Mouse (Mus musculus): ENCODE data around the gene Cacnb2. TPM values are rescaled to one million over a fixed set of nuclear protein-coding genes. Genes with fewer than 3 reads are reported as not detected.
"Not testable (repeated sequence)": the region's sequence is repeated elsewhere in the genome, so short reads cannot be mapped to it uniquely, and the experiment has no call there.

Cacnb2 gene
- polyA plus RNA-seq, 1 experiment from 2014 or later = 12.2 TPM

DNA sequence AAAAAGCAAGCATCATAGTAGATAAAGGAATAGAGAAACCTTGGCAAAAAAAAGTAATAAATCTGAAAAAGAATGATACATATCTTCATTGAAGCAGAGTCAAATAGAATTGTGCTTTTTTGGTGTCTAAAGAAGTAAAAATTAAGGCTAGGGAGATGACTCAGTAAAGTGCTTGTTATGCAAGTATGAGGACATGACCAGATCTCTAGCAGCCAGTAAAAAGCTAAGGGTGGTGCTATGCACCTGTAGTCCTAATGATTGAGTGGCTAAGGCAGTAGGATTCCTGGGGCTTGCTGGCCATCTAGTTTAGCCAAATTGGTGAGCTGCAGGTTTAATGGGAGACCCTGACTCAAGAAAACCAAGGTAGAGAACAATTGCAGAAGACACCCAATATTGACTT, 122.5 kb downstream of the Cacnb2 start:
- no peak for ATAC-seq (replicated peaks; ENCODE audit: insufficient number of reproducible peaks, low FRiP score, low TSS enrichment)
- H3K4me3 ChIP-seq (ENCODE audit: low read depth, low read length) = no peak overlapping the region
- no peaks in the 10 kb centered on the region for H3K4me1 ChIP-seq (ENCODE audit: control insufficient read depth, insufficient read depth, low read length)
- H3K27me3 ChIP-seq (ENCODE audit: control insufficient read depth, insufficient read depth, low read length) = no peaks in the 10 kb centered on the region
- H3K9ac ChIP-seq (ENCODE audit: low read depth, low read length) = no peak overlapping the region
- no peak overlapping the region for H3K27ac ChIP-seq (ENCODE audit: low read depth, low read length)
- H3K9me3 ChIP-seq (replicated peaks; ENCODE audit: control insufficient read depth, low read length) = no peaks in the 10 kb centered on the region
- no peak overlapping the region for H3K4me2 ChIP-seq
- H3K36me3 ChIP-seq (ENCODE audit: control insufficient read depth, insufficient read depth, low read length) = no peaks in the 10 kb centered on the region

DNA sequence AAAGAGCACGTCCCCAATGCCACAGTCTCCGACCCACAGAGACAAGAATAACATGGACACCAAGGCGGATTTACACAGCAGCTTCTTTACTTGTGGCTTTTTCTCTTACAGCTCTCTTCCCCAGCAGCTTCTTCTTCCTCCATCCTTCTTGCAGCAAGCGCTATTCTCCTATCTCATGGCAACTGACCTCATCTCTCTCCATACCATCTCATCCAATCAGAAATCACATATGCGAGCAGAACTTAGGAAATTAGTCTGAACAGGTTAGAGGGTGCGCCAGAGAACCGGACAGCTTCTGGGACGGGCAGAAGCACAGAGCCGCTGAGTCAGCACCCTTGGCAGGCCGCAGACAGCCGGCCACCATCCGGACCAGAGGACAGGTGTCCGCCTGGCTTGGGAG, 123.7 kb downstream of the Cacnb2 start:
- not testable (repeated sequence) for ATAC-seq (replicated peaks; ENCODE audit: insufficient number of reproducible peaks, low FRiP score, low TSS enrichment)

DNA sequence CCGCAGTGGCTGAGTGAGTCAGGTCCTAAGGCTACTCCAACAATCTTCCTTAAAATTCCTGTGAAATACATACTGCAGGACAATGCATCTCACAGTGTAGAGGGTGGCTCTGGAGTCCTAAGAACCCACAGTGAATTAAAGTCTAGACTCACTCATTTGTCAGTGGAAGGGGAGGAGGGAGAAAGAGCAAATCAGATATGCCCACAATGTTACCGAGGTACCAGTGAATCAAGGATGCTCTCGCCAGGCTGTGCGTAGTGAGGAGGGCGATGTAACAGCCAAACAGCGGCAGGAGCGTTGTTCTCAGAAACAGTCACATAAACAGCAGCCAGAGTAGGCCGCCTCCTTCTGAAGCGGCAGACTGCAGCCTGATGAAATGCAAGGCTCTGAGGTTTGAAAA, 136.0 kb downstream of the Cacnb2 start:
- 49% methylated on average over 9 of the region's 9 CpGs for WGBS (ENCODE audit: insufficient replicate concordance)
- Histone ChIP-seq H3K4me2 (no peak overlapping the region), H3K27me3 (ENCODE audit: control insufficient read depth, insufficient read depth, low read length) (no peaks in the 10 kb centered on the region), H3K9me3 (replicated peaks; ENCODE audit: control insufficient read depth, low read length) (no peaks in the 10 kb centered on the region), H3K9ac (ENCODE audit: low read depth, low read length) (no peak overlapping the region), H3K36me3 (ENCODE audit: control insufficient read depth, insufficient read depth, low read length) (no peaks in the 10 kb centered on the region), H3K27ac (ENCODE audit: low read depth, low read length) (no peak overlapping the region), H3K4me1 (ENCODE audit: control insufficient read depth, insufficient read depth, low read length) (no peaks in the 10 kb centered on the region), H3K4me3 (ENCODE audit: low read depth, low read length) (no peak overlapping the region)
- no peak for ATAC-seq (replicated peaks; ENCODE audit: insufficient number of reproducible peaks, low FRiP score, low TSS enrichment)

More for the DNA sequence above, 123.7 kb downstream of the Cacnb2 start:
- not testable (repeated sequence) for H3K27ac ChIP-seq (ENCODE audit: low read depth, low read length); H3K27me3 ChIP-seq (ENCODE audit: control insufficient read depth, insufficient read depth, low read length); H3K9me3 ChIP-seq (replicated peaks; ENCODE audit: control insufficient read depth, low read length); H3K4me2 ChIP-seq; H3K36me3 ChIP-seq (ENCODE audit: control insufficient read depth, insufficient read depth, low read length); H3K4me1 ChIP-seq (ENCODE audit: control insufficient read depth, insufficient read depth, low read length); H3K4me3 ChIP-seq (ENCODE audit: low read depth, low read length); H3K9ac ChIP-seq (ENCODE audit: low read depth, low read length)
- 92% methylated on average over 13 of the region's 13 CpGs for WGBS (ENCODE audit: insufficient replicate concordance)

DNA sequence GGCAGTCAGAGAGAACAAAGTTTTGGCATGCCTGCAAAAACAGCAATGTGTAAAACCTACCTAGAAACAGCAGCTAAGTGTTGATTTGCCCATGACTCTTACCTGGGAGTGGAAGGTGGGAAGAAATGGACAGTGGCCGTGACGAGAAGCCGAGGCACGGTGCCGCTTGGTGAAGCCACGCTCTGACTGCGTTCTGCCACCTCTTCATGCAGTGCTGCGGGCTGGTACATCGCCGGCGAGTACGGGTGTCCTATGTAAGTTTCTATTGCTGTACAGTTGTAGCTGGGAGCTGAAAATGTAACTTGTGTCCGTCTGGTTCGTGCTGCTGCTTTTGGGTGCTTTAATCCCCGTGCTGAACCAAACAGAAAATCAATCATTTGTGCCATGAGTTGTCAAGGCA, 136.6 kb downstream of the Cacnb2 start:
- H3K9ac ChIP-seq (ENCODE audit: low read depth, low read length) = no peak overlapping the region
- WGBS (ENCODE audit: insufficient replicate concordance) = 80% methylated on average over 15 of the region's 15 CpGs
- no peaks in the 10 kb centered on the region for H3K9me3 ChIP-seq (replicated peaks; ENCODE audit: control insufficient read depth, low read length)
- no peaks in the 10 kb centered on the region for H3K4me1 ChIP-seq (ENCODE audit: control insufficient read depth, insufficient read depth, low read length)
- H3K27me3 ChIP-seq (ENCODE audit: control insufficient read depth, insufficient read depth, low read length) = no peaks in the 10 kb centered on the region
- no peak overlapping the region for H3K27ac ChIP-seq (ENCODE audit: low read depth, low read length)
- H3K36me3 ChIP-seq (ENCODE audit: control insufficient read depth, insufficient read depth, low read length) = no peaks in the 10 kb centered on the region
- ATAC-seq (replicated peaks; ENCODE audit: insufficient number of reproducible peaks, low FRiP score, low TSS enrichment) = no peak
- no peak overlapping the region for H3K4me3 ChIP-seq (ENCODE audit: low read depth, low read length)
- H3K4me2 ChIP-seq = no peak overlapping the region

DNA sequence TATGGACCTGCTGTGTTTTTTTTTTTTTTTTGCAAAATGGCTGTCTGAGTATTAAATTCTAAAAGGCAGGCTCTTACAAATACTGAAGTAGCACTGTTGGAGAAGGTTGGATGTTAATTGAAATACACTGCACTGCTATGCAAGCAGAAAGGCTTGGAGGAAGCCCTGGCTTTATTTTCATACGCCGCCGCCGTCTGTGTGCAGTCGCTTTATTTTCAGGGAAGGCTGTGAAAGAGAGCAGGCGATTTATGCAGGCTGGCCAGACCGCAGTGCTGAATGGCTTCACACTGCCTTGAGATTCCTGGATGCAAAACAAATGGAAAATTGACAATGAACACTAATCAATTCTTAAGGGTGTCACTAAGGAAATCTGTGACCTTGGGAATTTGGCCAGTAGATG, 137.5 kb downstream of the Cacnb2 start:
- H3K9me3 ChIP-seq (replicated peaks; ENCODE audit: control insufficient read depth, low read length) = no peaks in the 10 kb centered on the region
- H3K4me3 ChIP-seq (ENCODE audit: low read depth, low read length) = no peak overlapping the region
- no peak for ATAC-seq (replicated peaks; ENCODE audit: insufficient number of reproducible peaks, low FRiP score, low TSS enrichment)
- WGBS (ENCODE audit: insufficient replicate concordance) = 76% methylated on average over 7 of the region's 7 CpGs
- no peaks in the 10 kb centered on the region for H3K27me3 ChIP-seq (ENCODE audit: control insufficient read depth, insufficient read depth, low read length)
- no peak overlapping the region for H3K9ac ChIP-seq (ENCODE audit: low read depth, low read length)
- H3K4me1 ChIP-seq (ENCODE audit: control insufficient read depth, insufficient read depth, low read length) = no peaks in the 10 kb centered on the region
- H3K4me2 ChIP-seq = no peak overlapping the region
- H3K27ac ChIP-seq (ENCODE audit: low read depth, low read length) = no peak overlapping the region
- H3K36me3 ChIP-seq (ENCODE audit: control insufficient read depth, insufficient read depth, low read length) = no peaks in the 10 kb centered on the region

DNA sequence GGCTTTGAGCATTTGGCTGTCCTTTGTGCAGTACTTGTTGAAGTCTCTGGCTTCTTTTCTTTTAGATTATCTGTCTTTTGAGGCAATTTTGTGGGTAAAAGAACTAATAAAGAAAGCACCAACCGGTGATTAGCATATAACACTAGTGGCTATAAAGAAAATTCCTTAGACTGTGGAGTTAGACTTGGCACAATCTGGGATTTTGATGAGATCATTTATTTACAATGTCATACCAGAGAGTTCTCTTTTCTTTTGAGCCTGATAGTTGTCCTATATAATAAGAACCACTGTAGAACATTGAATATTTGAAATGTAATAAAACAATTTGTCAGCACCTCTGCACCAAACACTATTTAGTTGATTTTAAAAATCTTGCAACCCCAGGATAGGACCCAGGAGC, 141.9 kb downstream of the Cacnb2 start:
- no peak overlapping the region for H3K4me3 ChIP-seq (ENCODE audit: low read depth, low read length)
- no peaks in the 10 kb centered on the region for H3K27me3 ChIP-seq (ENCODE audit: control insufficient read depth, insufficient read depth, low read length)
- H3K4me1 ChIP-seq (ENCODE audit: control insufficient read depth, insufficient read depth, low read length) = no peaks in the 10 kb centered on the region
- H3K9ac ChIP-seq (ENCODE audit: low read depth, low read length) = no peak overlapping the region
- 78% methylated on average over 1 of the region's 1 CpGs for WGBS (ENCODE audit: insufficient replicate concordance)
- no peak overlapping the region for H3K27ac ChIP-seq (ENCODE audit: low read depth, low read length)
- H3K9me3 ChIP-seq (replicated peaks; ENCODE audit: control insufficient read depth, low read length) = no peaks in the 10 kb centered on the region
- no peak for ATAC-seq (replicated peaks; ENCODE audit: insufficient number of reproducible peaks, low FRiP score, low TSS enrichment)
- H3K4me2 ChIP-seq = no peak overlapping the region
- H3K36me3 ChIP-seq (ENCODE audit: control insufficient read depth, insufficient read depth, low read length) = no peaks in the 10 kb centered on the region

DNA sequence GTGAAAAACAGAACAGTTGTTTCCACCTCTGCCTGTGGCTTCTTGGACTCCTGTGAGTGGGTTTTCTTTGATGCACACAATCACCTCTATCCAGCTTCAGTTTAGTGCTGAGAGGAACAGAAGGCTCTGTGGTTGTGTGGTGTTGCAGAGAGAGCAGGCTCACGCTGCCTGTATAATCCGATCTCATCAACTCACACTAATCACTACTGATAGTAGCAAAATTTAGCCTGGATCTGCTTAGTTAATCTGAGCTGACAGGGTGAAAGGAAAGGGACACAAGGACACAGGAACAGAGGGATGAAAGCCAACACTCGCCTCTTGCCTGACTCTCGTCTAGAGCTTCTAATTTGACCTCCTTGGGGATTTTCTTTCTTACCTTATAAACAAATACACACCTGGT, 160.0 kb downstream of the Cacnb2 start:
- Histone ChIP-seq H3K27me3 (ENCODE audit: control insufficient read depth, insufficient read depth, low read length) (no peaks in the 10 kb centered on the region), H3K9me3 (replicated peaks; ENCODE audit: control insufficient read depth, low read length) (no peaks in the 10 kb centered on the region), H3K4me2 (no peak overlapping the region), H3K27ac (ENCODE audit: low read depth, low read length) (no peak overlapping the region), H3K4me3 (ENCODE audit: low read depth, low read length) (no peak overlapping the region), H3K36me3 (ENCODE audit: control insufficient read depth, insufficient read depth, low read length) (no peaks in the 10 kb centered on the region), H3K4me1 (ENCODE audit: control insufficient read depth, insufficient read depth, low read length) (peaks cover 4% of the 10 kb centered on the region; the same call in 1 of the 2 replicates), H3K9ac (ENCODE audit: low read depth, low read length) (no peak overlapping the region)
- 46% methylated on average over 4 of the region's 4 CpGs for WGBS (ENCODE audit: insufficient replicate concordance)
- ATAC-seq (replicated peaks; ENCODE audit: insufficient number of reproducible peaks, low FRiP score, low TSS enrichment) = no peak

DNA sequence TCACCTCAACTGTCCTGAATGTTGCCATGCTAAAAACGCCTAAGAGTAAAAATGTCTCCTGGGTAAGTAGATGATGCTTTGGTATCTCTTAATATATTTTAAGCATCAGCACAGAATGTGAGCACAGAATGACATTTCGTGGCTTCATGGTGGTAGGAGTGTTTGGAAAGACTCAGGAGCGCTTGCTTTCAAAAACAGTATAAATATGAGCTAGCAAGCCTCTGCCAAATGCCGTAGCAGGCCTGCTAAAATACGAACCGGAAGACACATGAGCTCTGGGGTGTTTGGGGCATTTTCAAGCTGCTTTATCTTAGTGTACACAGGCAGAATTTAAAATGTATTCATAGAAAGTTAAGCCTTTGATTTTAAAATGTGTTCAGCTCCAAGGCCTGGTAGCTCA, 161.0 kb downstream of the Cacnb2 start:
- H3K4me1 ChIP-seq (ENCODE audit: control insufficient read depth, insufficient read depth, low read length) = peaks cover 4% of the 10 kb centered on the region; the same call in 1 of the 2 replicates
- no peak overlapping the region for H3K9ac ChIP-seq (ENCODE audit: low read depth, low read length)
- 81% methylated on average over 6 of the region's 6 CpGs for WGBS (ENCODE audit: insufficient replicate concordance)
- no peak overlapping the region for H3K4me2 ChIP-seq
- H3K27ac ChIP-seq (ENCODE audit: low read depth, low read length) = no peak overlapping the region
- H3K4me3 ChIP-seq (ENCODE audit: low read depth, low read length) = no peak overlapping the region
- no peak for ATAC-seq (replicated peaks; ENCODE audit: insufficient number of reproducible peaks, low FRiP score, low TSS enrichment)
- no peaks in the 10 kb centered on the region for H3K36me3 ChIP-seq (ENCODE audit: control insufficient read depth, insufficient read depth, low read length)
- H3K27me3 ChIP-seq (ENCODE audit: control insufficient read depth, insufficient read depth, low read length) = no peaks in the 10 kb centered on the region
- H3K9me3 ChIP-seq (replicated peaks; ENCODE audit: control insufficient read depth, low read length) = no peaks in the 10 kb centered on the region

DNA sequence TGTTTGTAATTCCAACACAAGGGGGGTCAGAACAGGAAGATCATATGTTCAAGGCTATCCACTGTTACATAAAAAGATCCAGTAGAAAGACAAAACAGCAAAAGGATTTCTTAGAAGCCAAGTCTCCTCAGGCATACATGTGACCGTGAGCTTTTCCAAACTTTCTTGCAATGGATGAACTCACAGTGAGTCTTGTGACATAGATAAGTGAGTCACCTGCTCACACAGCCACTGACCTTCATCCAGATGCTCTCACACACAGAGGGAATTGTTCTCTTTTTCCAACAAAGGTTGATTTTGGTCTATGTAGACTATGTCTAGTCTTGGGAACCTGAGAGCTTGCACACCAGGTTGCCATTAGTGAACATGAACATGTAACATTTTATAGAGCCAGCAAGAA, 166.6 kb downstream of the Cacnb2 start:
- no peak for ATAC-seq (replicated peaks; ENCODE audit: insufficient number of reproducible peaks, low FRiP score, low TSS enrichment)

More for the DNA sequence above, 166.6 kb downstream of the Cacnb2 start:
- H3K4me1 ChIP-seq (ENCODE audit: control insufficient read depth, insufficient read depth, low read length) = no peaks in the 10 kb centered on the region
- H3K36me3 ChIP-seq (ENCODE audit: control insufficient read depth, insufficient read depth, low read length) = no peaks in the 10 kb centered on the region
- no peak overlapping the region for H3K4me2 ChIP-seq
- WGBS (ENCODE audit: insufficient replicate concordance) = 76% methylated on average over 1 of the region's 1 CpGs
- H3K9ac ChIP-seq (ENCODE audit: low read depth, low read length) = no peak overlapping the region
- H3K4me3 ChIP-seq (ENCODE audit: low read depth, low read length) = no peak overlapping the region
- H3K27ac ChIP-seq (ENCODE audit: low read depth, low read length) = no peak overlapping the region
- H3K27me3 ChIP-seq (ENCODE audit: control insufficient read depth, insufficient read depth, low read length) = no peaks in the 10 kb centered on the region
- H3K9me3 ChIP-seq (replicated peaks; ENCODE audit: control insufficient read depth, low read length) = no peaks in the 10 kb centered on the region

All from heart, embryonic 11.5 days (tissue).